Mouse (Mus musculus) limb, embryonic 11.5 days (tissue): ENCODE results near the gene Tmem200a. TPM values are rescaled to one million over a fixed set of nuclear protein-coding genes. Genes with fewer than 3 reads are reported as not detected.
"Not testable (repeated sequence)": the region's sequence is repeated elsewhere in the genome, so short reads cannot be mapped to it uniquely, and the experiment has no call there.

Source experiments
- ATAC-seq: fragments of 200-750 bp; cut with Nextera tagmentation; 2 replicates; pipeline ENCODE4 v1.8.0; 2017; ENCODE audit warnings: low read depth; ENCODE audit not compliant: insufficient number of reproducible peaks, low FRiP score, low TSS enrichment
- DNase-seq: peaks from one replicate; pipeline ENCODE4 v3.0.0-alpha.2; 2015; ENCODE audit warnings: low spot score
- H3K27ac ChIP-seq: fragments of 300-500 bp; sonication (generic); replicated peaks from 2 replicates; pipeline ENCODE4 v1.5.1; 2014; ENCODE audit warnings: low read depth, mild to moderate bottlenecking, low read length
- H3K27me3 ChIP-seq: fragments of 300-500 bp; sonication (generic); 2 replicates; pipeline ENCODE4 v1.6.1; 2014; ENCODE audit warnings: mild to moderate bottlenecking, low read length, mixed read lengths; ENCODE audit not compliant: control insufficient read depth, insufficient read depth
- H3K36me3 ChIP-seq: fragments of 300-500 bp; sonication (generic); 2 replicates; pipeline ENCODE4 v1.6.1; 2014; ENCODE audit warnings: mild to moderate bottlenecking, low read length, moderate library complexity, mixed read lengths; ENCODE audit not compliant: control insufficient read depth, insufficient read depth
- H3K4me1 ChIP-seq: fragments of 300-500 bp; sonication (generic); 2 replicates; pipeline ENCODE4 v1.6.1; 2014; ENCODE audit warnings: low read length, mixed read lengths; ENCODE audit not compliant: control insufficient read depth, insufficient read depth
- H3K4me2 ChIP-seq: fragments of 300-500 bp; sonication (generic); 2 replicates; pipeline ENCODE4 v1.6.1; 2014; ENCODE audit warnings: low read depth, mild to moderate bottlenecking, moderate library complexity; ENCODE audit not compliant: severe bottlenecking
- H3K4me3 ChIP-seq: fragments of 300-500 bp; sonication (generic); 2 replicates; pipeline ENCODE4 v1.5.1; 2014; ENCODE audit warnings: low read depth, low read length
- H3K9ac ChIP-seq: fragments of 300-500 bp; sonication (generic); 2 replicates; pipeline ENCODE4 v1.6.1; 2014; ENCODE audit warnings: mild to moderate bottlenecking, low read length
- H3K9me3 ChIP-seq: fragments of 300-500 bp; sonication (generic); 2 replicates; pipeline ENCODE4 v1.6.1; 2016; ENCODE audit warnings: low read length; ENCODE audit not compliant: control insufficient read depth
- WGBS: fragments of 180-500 bp; shearing (Covaris S2); extraction: QIAGEN DNeasy Blood & Tissue Kit; methylation state at CpG from one replicate; pipeline ENCODE4 v1.1.7; 2014; 5-methylcytosine and 5-hydroxymethylcytosine counted together
- polyA plus RNA-seq: library from polyadenylated mRNA; unstranded; fragments of >200 nt; fragmentation: Nextera tagmentation; extraction: Ambion mirVana; gene quantifications from 2 replicates; pipeline ENCODE4 v1.2.1, GENCODE M21; 2014

The Tmem200a gene
- polyA plus RNA-seq, 1 experiment from 2014 or later = 6.9 TPM

- no peak overlapping the region for H3K9ac ChIP-seq
- H3K4me1 ChIP-seq = peaks cover 12% of the 10 kb centered on the region
- H3K4me2 ChIP-seq = no peak overlapping the region
- H3K4me3 ChIP-seq = no peak overlapping the region
- DNase-seq = no peak
- H3K36me3 ChIP-seq = no peaks in the 10 kb centered on the region
- H3K27ac ChIP-seq = peak overlapping the region; percentile 32; the same call in 1 of the 2 replicates
- peak; percentile 31; the same call in 1 of the 2 replicates for ATAC-seq
- H3K27me3 ChIP-seq = no peaks in the 10 kb centered on the region
- WGBS = 17% methylated on average over 3 of the region's 3 CpGs
- H3K9me3 ChIP-seq = no peaks in the 10 kb centered on the region
Measured at GRCm38 (mm10) chr10:25928448-25928786, 150.4 kb downstream of the Tmem200a start.

GRCm38 (mm10) chr10:25927553-25928447 lies 151.1 kb downstream of the Tmem200a start:
- no peaks in the 10 kb centered on the region for H3K36me3 ChIP-seq
- 22% methylated on average over 11 of the region's 11 CpGs for WGBS
- H3K27me3 ChIP-seq = no peaks in the 10 kb centered on the region
- no peak overlapping the region for H3K9ac ChIP-seq
- no peak overlapping the region; the same call in 1 of the 2 replicates for H3K27ac ChIP-seq
- H3K4me1 ChIP-seq = peaks cover 12% of the 10 kb centered on the region
- H3K9me3 ChIP-seq = no peaks in the 10 kb centered on the region
- ATAC-seq (peak; percentile 78), DNase-seq (peak; percentile 38)
- no peak overlapping the region for H3K4me3 ChIP-seq
- H3K4me2 ChIP-seq = no peak overlapping the region

GRCm38 (mm10) chr10:25920640-25921278 lies 158.1 kb downstream of the Tmem200a start:
- H3K27me3 ChIP-seq = no peaks in the 10 kb centered on the region
- no peaks in the 10 kb centered on the region for H3K36me3 ChIP-seq
- no peaks in the 10 kb centered on the region for H3K4me1 ChIP-seq
- H3K27ac ChIP-seq = no peak overlapping the region
- no peak for ATAC-seq
- H3K4me2 ChIP-seq = no peak overlapping the region
- WGBS = 24% methylated on average over 4 of the region's 4 CpGs
- no peak overlapping the region for H3K9ac ChIP-seq
- DNase-seq = no peak
- H3K9me3 ChIP-seq = no peaks in the 10 kb centered on the region
- no peak overlapping the region for H3K4me3 ChIP-seq

- DNase-seq = no peak
- no peak for ATAC-seq
- no peak overlapping the region for H3K4me3 ChIP-seq
- H3K27me3 ChIP-seq = no peaks in the 10 kb centered on the region
- no peaks in the 10 kb centered on the region for H3K4me1 ChIP-seq
- no peaks in the 10 kb centered on the region for H3K36me3 ChIP-seq
- no peak overlapping the region for H3K9ac ChIP-seq
- WGBS = 88% methylated on average over 2 of the region's 2 CpGs
- H3K27ac ChIP-seq = no peak overlapping the region
- no peak overlapping the region for H3K4me2 ChIP-seq
- H3K9me3 ChIP-seq = no peaks in the 10 kb centered on the region
Measured at GRCm38 (mm10) chr10:25918103-25918502, 160.7 kb downstream of the Tmem200a start.

- Histone ChIP-seq H3K4me3 (no peak overlapping the region), H3K36me3 (no peaks in the 10 kb centered on the region), H3K9ac (no peak overlapping the region), H3K27me3 (no peaks in the 10 kb centered on the region), H3K4me1 (no peaks in the 10 kb centered on the region), H3K9me3 (no peaks in the 10 kb centered on the region), H3K27ac (no peak overlapping the region), H3K4me2 (no peak overlapping the region)
- WGBS = 49% methylated on average over 6 of the region's 6 CpGs
- DNase-seq (no peak), ATAC-seq (no peak)
Measured at GRCm38 (mm10) chr10:25910270-25910669, 168.6 kb downstream of the Tmem200a start.

- no peak overlapping the region for H3K9ac ChIP-seq
- H3K4me3 ChIP-seq = no peak overlapping the region
- DNase-seq = no peak
- H3K27ac ChIP-seq = no peak overlapping the region
- H3K9me3 ChIP-seq = no peaks in the 10 kb centered on the region
- no peaks in the 10 kb centered on the region for H3K36me3 ChIP-seq
- no peaks in the 10 kb centered on the region for H3K27me3 ChIP-seq
- WGBS = 43% methylated on average over 10 of the region's 10 CpGs
- no peak overlapping the region for H3K4me2 ChIP-seq
- H3K4me1 ChIP-seq = no peaks in the 10 kb centered on the region
- ATAC-seq = no peak
Measured at GRCm38 (mm10) chr10:25908027-25909012, 170.5 kb downstream of the Tmem200a start.

- ATAC-seq, H3K4me1 ChIP-seq, H3K4me3 ChIP-seq, H3K36me3 ChIP-seq, H3K9me3 ChIP-seq, DNase-seq, H3K27me3 ChIP-seq, H3K9ac ChIP-seq, H3K4me2 ChIP-seq, H3K27ac ChIP-seq: not testable (repeated sequence)
- WGBS = 84% methylated on average over 5 of the region's 5 CpGs
Measured at GRCm38 (mm10) chr10:25894126-25894525, 184.7 kb downstream of the Tmem200a start.

- ATAC-seq (no peak), DNase-seq (no peak)
- no peaks in the 10 kb centered on the region for H3K9me3 ChIP-seq
- no peaks in the 10 kb centered on the region for H3K27me3 ChIP-seq
- H3K4me1 ChIP-seq = no peaks in the 10 kb centered on the region
- no peak overlapping the region for H3K4me2 ChIP-seq
- no peaks in the 10 kb centered on the region for H3K36me3 ChIP-seq
- no peak overlapping the region for H3K27ac ChIP-seq
- no peak overlapping the region for H3K9ac ChIP-seq
- 47% methylated on average over 6 of the region's 6 CpGs for WGBS
- no peak overlapping the region for H3K4me3 ChIP-seq
Measured at GRCm38 (mm10) chr10:25887225-25887624, 191.6 kb downstream of the Tmem200a start.
